Mouse (Mus musculus): Measurements from ENCODE around the gene Gm21974. TPM values are rescaled to one million over a fixed set of nuclear protein-coding genes. Genes with fewer than 3 reads are reported as not detected.
"Not testable (repeated sequence)": the region's sequence is repeated elsewhere in the genome, so short reads cannot be mapped to it uniquely, and the experiment has no call there.

Gene Gm21974
- total and polyA plus RNA-seq, 3 experiments, result not detected

DNA sequence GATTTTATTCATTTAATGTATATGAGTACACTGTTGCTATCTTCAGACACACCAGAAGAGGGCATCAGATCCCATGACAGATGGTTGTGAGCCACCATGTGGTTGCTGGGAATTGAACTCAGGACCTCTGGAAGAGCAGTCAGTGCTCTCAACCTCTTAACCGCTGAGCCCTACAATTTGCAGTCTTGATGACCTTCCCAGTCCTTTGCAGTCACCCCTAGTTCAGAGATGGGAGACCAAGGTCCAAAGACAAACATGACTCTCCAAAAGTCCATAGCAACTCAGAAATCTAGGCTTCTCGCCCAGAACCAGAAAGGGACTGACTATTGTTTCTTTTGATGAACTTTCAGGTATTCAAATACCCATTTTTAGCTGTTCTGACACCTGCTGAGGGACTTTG is 55.2 kb downstream of the Gm21974 start:
- not testable (repeated sequence) for H3K36me3 ChIP-seq (ENCODE audit: control insufficient read depth in 1 of 2, insufficient read depth in 2 of 2, low read length in 2 of 2); H3K27me3 ChIP-seq (ENCODE audit: control insufficient read depth in 1 of 2, insufficient read depth in 2 of 2, low read length in 2 of 2); H3K4me3 ChIP-seq (ENCODE audit: control insufficient read depth in 1 of 2, insufficient read depth in 1 of 2, low read depth in 2 of 2, low read length in 2 of 2); H3K9me3 ChIP-seq (replicated peaks; ENCODE audit: insufficient read depth, low read length); H3K4me1 ChIP-seq (ENCODE audit: control insufficient read depth in 1 of 2, insufficient read depth in 2 of 2, low read length in 2 of 2); H3K79me2 ChIP-seq (ENCODE audit: control insufficient read depth, insufficient read depth, low read length, poor library complexity)
- TF ChIP-seq CTCF (IDR thresholded peaks at IDR 0.05 in 2 of 3, conservative IDR thresholded peaks at IDR 0.05 in 1 of 3; ENCODE audit: control insufficient read depth in 1 of 3, insufficient read depth in 1 of 3, low read depth in 2 of 3, low read length in 3 of 3, poor library complexity in 1 of 3, severe bottlenecking in 1 of 3), result peak in 1 of 3 experiments; percentile 17; a peak in 1 of 6 replicates
- Histone ChIP-seq H3K27ac (ENCODE audit: control insufficient read depth, low read depth, low read length) (peak overlapping the region; percentile 98), H3K9ac (ENCODE audit: control insufficient read depth, low read depth, low read length, poor library complexity, severe bottlenecking) (peak overlapping the region; percentile 99; the same call in 1 of the 2 replicates)
- peak; percentile 27 for DNase-seq (ENCODE audit: low read depth, low spot score)

GRCm38 (mm10) chr7:127837878-127838277 is 57.4 kb downstream of the Gm21974 start:
- not testable (repeated sequence) for H3K9me3 ChIP-seq (replicated peaks; ENCODE audit: insufficient read depth, low read length); H3K4me3 ChIP-seq (ENCODE audit: control insufficient read depth in 1 of 2, insufficient read depth in 1 of 2, low read depth in 2 of 2, low read length in 2 of 2); H3K27ac ChIP-seq (ENCODE audit: control insufficient read depth, low read depth, low read length); H3K36me3 ChIP-seq (ENCODE audit: control insufficient read depth in 1 of 2, insufficient read depth in 2 of 2, low read length in 2 of 2); H3K27me3 ChIP-seq (ENCODE audit: control insufficient read depth in 1 of 2, insufficient read depth in 2 of 2, low read length in 2 of 2); H3K9ac ChIP-seq (ENCODE audit: control insufficient read depth, low read depth, low read length, poor library complexity, severe bottlenecking); H3K79me2 ChIP-seq (ENCODE audit: control insufficient read depth, insufficient read depth, low read length, poor library complexity); H3K4me1 ChIP-seq (ENCODE audit: control insufficient read depth in 1 of 2, insufficient read depth in 2 of 2, low read length in 2 of 2)
- peak in 2 of 3 experiments; percentile 10 to 34; a peak in 3 of 6 replicates for TF ChIP-seq CTCF (IDR thresholded peaks at IDR 0.05 in 2 of 3, conservative IDR thresholded peaks at IDR 0.05 in 1 of 3; ENCODE audit: control insufficient read depth in 1 of 3, insufficient read depth in 1 of 3, low read depth in 2 of 3, low read length in 3 of 3, poor library complexity in 1 of 3, severe bottlenecking in 1 of 3)
- DNase-seq (ENCODE audit: low read depth, low spot score), result peak; percentile 35

- Histone ChIP-seq H3K36me3 (ENCODE audit: control insufficient read depth in 1 of 2, insufficient read depth in 2 of 2, low read length in 2 of 2) (0 out of 4 replicates have a peak, but pooled peaks cover 0 to 4% of the 10 kb centered on the region in 2 experiments), H3K9me3 (replicated peaks; ENCODE audit: insufficient read depth, low read length) (no peaks in the 10 kb centered on the region), H3K79me2 (ENCODE audit: control insufficient read depth, insufficient read depth, low read length, poor library complexity) (peaks cover 7% of the 10 kb centered on the region; the same call in 1 of the 2 replicates), H3K27ac (ENCODE audit: control insufficient read depth, low read depth, low read length) (no peak overlapping the region), H3K9ac (ENCODE audit: control insufficient read depth, low read depth, low read length, poor library complexity, severe bottlenecking) (no peak overlapping the region), H3K27me3 (ENCODE audit: control insufficient read depth in 1 of 2, insufficient read depth in 2 of 2, low read length in 2 of 2) (no peaks in the 10 kb centered on the region; a peak in 3 of 4 replicates), H3K4me3 (ENCODE audit: control insufficient read depth in 1 of 2, insufficient read depth in 1 of 2, low read depth in 2 of 2, low read length in 2 of 2) (no peak overlapping the region), H3K4me1 (ENCODE audit: control insufficient read depth in 1 of 2, insufficient read depth in 2 of 2, low read length in 2 of 2) (0 out of 4 replicates have a peak, but pooled peaks cover 0 to 6% of the 10 kb centered on the region in 2 experiments)
- TF ChIP-seq ZNF384 (IDR thresholded peaks at IDR 0.05; ENCODE audit: low read depth, low read length) (no peak), MAZ (IDR thresholded peaks at IDR 0.05; ENCODE audit: low read depth, low read length) (no peak), BHLHE40 (IDR thresholded peaks at IDR 0.05; ENCODE audit: borderline replicate concordance, low read depth, low read length) (no peak), POLR2AphosphoS5 (IDR thresholded peaks at IDR 0.05; ENCODE audit: borderline replicate concordance, low read depth, low read length) (no peak), SIN3A (IDR thresholded peaks at IDR 0.05; ENCODE audit: low read length) (no peak), RAD21 (IDR thresholded peaks at IDR 0.05; ENCODE audit: low read depth, low read length) (no peak), ZC3H11A (IDR thresholded peaks at IDR 0.05; ENCODE audit: low read depth, low read length) (no peak), ETS1 (IDR thresholded peaks at IDR 0.05; ENCODE audit: low read depth, low read length) (no peak)
- DNase-seq (ENCODE audit: low read depth, low spot score), result no peak
Observed at GRCm38 (mm10) chr7:127837473-127837872, 57.8 kb downstream of the Gm21974 start.

Other genes starting within 250 kb of the Gm21974 start
- 54.9 and 72.4 TPM in 2 replicates for gene Bcl7c, start 186.5 kb downstream of the Gm21974 start, total RNA-seq (2012; rRNA removed)
- gene Bcl7c, start 186.5 kb downstream of the Gm21974 start, polyA plus RNA-seq (2012; ENCODE audit: insufficient read depth in 1 of 2, insufficient read length in 2 of 2, low read depth in 1 of 2, low replicate concordance in 2 of 2, missing spikeins in 1 of 2), result 10 to 100 TPM in 1 of 2 experiments, not detected in 1; 98.4 TPM
- gene Ctf1, start 182.7 kb downstream of the Gm21974 start, total RNA-seq (2012; rRNA removed), result 1.9 and 2.8 TPM in 2 replicates
- gene Ctf1, start 182.7 kb downstream of the Gm21974 start, polyA plus RNA-seq (2012; ENCODE audit: insufficient read depth in 1 of 2, insufficient read length in 2 of 2, low read depth in 1 of 2, low replicate concordance in 2 of 2, missing spikeins in 1 of 2), result 1 to 10 TPM in 1 of 2 experiments, not detected in 1; 7.2 TPM
- gene Ctf2, start 163.3 kb downstream of the Gm21974 start, total RNA-seq (2012; rRNA removed), result 0.36 and 0.39 TPM in 2 replicates
- gene Ctf2, start 163.3 kb downstream of the Gm21974 start, polyA plus RNA-seq (2012; ENCODE audit: insufficient read depth in 1 of 2, insufficient read length in 2 of 2, low read depth in 1 of 2, low replicate concordance in 2 of 2, missing spikeins in 1 of 2), result 1 to 10 TPM in 1 of 2 experiments, not detected in 1; 1.0 TPM
- gene Fbxl19, start 150.9 kb downstream of the Gm21974 start, total RNA-seq (2012; rRNA removed), result 37.7 and 46.7 TPM in 2 replicates
- gene Fbxl19, start 150.9 kb downstream of the Gm21974 start, polyA plus RNA-seq (2012; ENCODE audit: insufficient read depth in 1 of 2, insufficient read length in 2 of 2, low read depth in 1 of 2, low replicate concordance in 2 of 2, missing spikeins in 1 of 2), result 10 to 100 TPM in 1 of 2 experiments, not detected in 1; 58.3 TPM
- gene Orai3, start 125.6 kb downstream of the Gm21974 start, total RNA-seq (2012; rRNA removed), result 31.4 and 37.5 TPM in 2 replicates
- 10 to 100 TPM in 1 of 2 experiments, not detected in 1; 47.2 TPM for gene Orai3, start 125.6 kb downstream of the Gm21974 start, polyA plus RNA-seq (2012; ENCODE audit: insufficient read depth in 1 of 2, insufficient read length in 2 of 2, low read depth in 1 of 2, low replicate concordance in 2 of 2, missing spikeins in 1 of 2)
- gene Setd1a, start 118.8 kb downstream of the Gm21974 start, total RNA-seq (2012; rRNA removed), result 9.2 and 10.3 TPM in 2 replicates
- 10 to 100 TPM in 1 of 2 experiments, not detected in 1; 55.9 TPM for gene Setd1a, start 118.8 kb downstream of the Gm21974 start, polyA plus RNA-seq (2012; ENCODE audit: insufficient read depth in 1 of 2, insufficient read length in 2 of 2, low read depth in 1 of 2, low replicate concordance in 2 of 2, missing spikeins in 1 of 2)
- gene Gm49388, start 109.8 kb downstream of the Gm21974 start, total RNA-seq (2012; rRNA removed), result 0.73 and 0.88 TPM in 2 replicates
- 1 to 10 TPM in 1 of 2 experiments, not detected in 1; 1.3 TPM for gene Gm49388, start 109.8 kb downstream of the Gm21974 start, polyA plus RNA-seq (2012; ENCODE audit: insufficient read depth in 1 of 2, insufficient read length in 2 of 2, low read depth in 1 of 2, low replicate concordance in 2 of 2, missing spikeins in 1 of 2)
- 0.59 and 1.4 TPM in 2 replicates for gene Hsd3b7, start 94.8 kb downstream of the Gm21974 start, total RNA-seq (2012; rRNA removed)
- gene Hsd3b7, start 94.8 kb downstream of the Gm21974 start, polyA plus RNA-seq (2012; ENCODE audit: insufficient read depth in 1 of 2, insufficient read length in 2 of 2, low read depth in 1 of 2, low replicate concordance in 2 of 2, missing spikeins in 1 of 2), result under 1 TPM in 1 of 2 experiments, not detected in 1; 0.75 TPM
- 44.4 and 47.8 TPM in 2 replicates for gene Stx4a, start 71.2 kb downstream of the Gm21974 start, total RNA-seq (2012; rRNA removed)
- gene Stx4a, start 71.2 kb downstream of the Gm21974 start, polyA plus RNA-seq (2012; ENCODE audit: insufficient read depth in 1 of 2, insufficient read length in 2 of 2, low read depth in 1 of 2, low replicate concordance in 2 of 2, missing spikeins in 1 of 2), result 100 to 1,000 TPM in 1 of 2 experiments, not detected in 1; 121 TPM
- gene Stx1b, start 70.9 kb downstream of the Gm21974 start, total RNA-seq (2012; rRNA removed), result 0.03 and 0.15 TPM in 2 replicates
- under 1 TPM in 1 of 2 experiments, not detected in 1; 0.56 TPM for gene Stx1b, start 70.9 kb downstream of the Gm21974 start, polyA plus RNA-seq (2012; ENCODE audit: insufficient read depth in 1 of 2, insufficient read length in 2 of 2, low read depth in 1 of 2, low replicate concordance in 2 of 2, missing spikeins in 1 of 2)
- 30.1 and 35.8 TPM in 2 replicates for gene Zfp646, start 19.2 kb downstream of the Gm21974 start, total RNA-seq (2012; rRNA removed)
- 10 to 100 TPM in 1 of 2 experiments, not detected in 1; 38.2 TPM for gene Zfp646, start 19.2 kb downstream of the Gm21974 start, polyA plus RNA-seq (2012; ENCODE audit: insufficient read depth in 1 of 2, insufficient read length in 2 of 2, low read depth in 1 of 2, low replicate concordance in 2 of 2, missing spikeins in 1 of 2)
- gene Zfp668, start 18.6 kb downstream of the Gm21974 start, total RNA-seq (2012; rRNA removed), result 7.7 and 9.1 TPM in 2 replicates
- 10 to 100 TPM in 1 of 2 experiments, not detected in 1; 15.6 TPM for gene Zfp668, start 18.6 kb downstream of the Gm21974 start, polyA plus RNA-seq (2012; ENCODE audit: insufficient read depth in 1 of 2, insufficient read length in 2 of 2, low read depth in 1 of 2, low replicate concordance in 2 of 2, missing spikeins in 1 of 2)
- 0.10 and 0.15 TPM in 2 replicates for gene Prss53, start 4.5 kb downstream of the Gm21974 start, total RNA-seq (2012; rRNA removed)
- under 1 TPM in 1 of 2 experiments, not detected in 1; 0.77 TPM for gene Prss53, start 4.5 kb downstream of the Gm21974 start, polyA plus RNA-seq (2012; ENCODE audit: insufficient read depth in 1 of 2, insufficient read length in 2 of 2, low read depth in 1 of 2, low replicate concordance in 2 of 2, missing spikeins in 1 of 2)
- 28.7 and 36.2 TPM in 2 replicates for gene Vkorc1, start 163 bp upstream of the Gm21974 start, total RNA-seq (2012; rRNA removed)
- 10 to 100 TPM in 1 of 2 experiments, not detected in 1; 66.4 TPM for gene Vkorc1, start 163 bp upstream of the Gm21974 start, polyA plus RNA-seq (2012; ENCODE audit: insufficient read depth in 1 of 2, insufficient read length in 2 of 2, low read depth in 1 of 2, low replicate concordance in 2 of 2, missing spikeins in 1 of 2)
- 32.6 and 35.0 TPM in 2 replicates for gene Bckdk, start 8.6 kb upstream of the Gm21974 start, total RNA-seq (2012; rRNA removed)
- 100 to 1,000 TPM in 1 of 2 experiments, not detected in 1; 126 TPM for gene Bckdk, start 8.6 kb upstream of the Gm21974 start, polyA plus RNA-seq (2012; ENCODE audit: insufficient read depth in 1 of 2, insufficient read length in 2 of 2, low read depth in 1 of 2, low replicate concordance in 2 of 2, missing spikeins in 1 of 2)
- 40.3 and 45.8 TPM in 2 replicates for gene Kat8, start 17.1 kb upstream of the Gm21974 start, total RNA-seq (2012; rRNA removed)
- gene Kat8, start 17.1 kb upstream of the Gm21974 start, polyA plus RNA-seq (2012; ENCODE audit: insufficient read depth in 1 of 2, insufficient read length in 2 of 2, low read depth in 1 of 2, low replicate concordance in 2 of 2, missing spikeins in 1 of 2), result 10 to 100 TPM in 1 of 2 experiments, not detected in 1; 39.5 TPM
- gene Prss8, start 34.6 kb upstream of the Gm21974 start, total RNA-seq (2012; rRNA removed), result 0.12 TPM in 1 of 2 replicates, not detected in the other
- under 1 TPM in 1 of 2 experiments, not detected in 1; 0.21 TPM for gene Prss8, start 34.6 kb upstream of the Gm21974 start, polyA plus RNA-seq (2012; ENCODE audit: insufficient read depth in 1 of 2, insufficient read length in 2 of 2, low read depth in 1 of 2, low replicate concordance in 2 of 2, missing spikeins in 1 of 2)
- 1.7 and 1.9 TPM in 2 replicates for gene Prss36, start 51.3 kb upstream of the Gm21974 start, total RNA-seq (2012; rRNA removed)
- gene Prss36, start 51.3 kb upstream of the Gm21974 start, polyA plus RNA-seq (2012; ENCODE audit: insufficient read depth in 1 of 2, insufficient read length in 2 of 2, low read depth in 1 of 2, low replicate concordance in 2 of 2, missing spikeins in 1 of 2), result 1 to 10 TPM in 1 of 2 experiments, not detected in 1; 5.1 TPM
- gene Fus, start 72.0 kb upstream of the Gm21974 start, total RNA-seq (2012; rRNA removed), result 49.7 and 60.5 TPM in 2 replicates
- 100 to 1,000 TPM; 346 to 848 TPM for gene Fus, start 72.0 kb upstream of the Gm21974 start, polyA plus RNA-seq (2012; ENCODE audit: insufficient read depth in 1 of 2, insufficient read length in 2 of 2, low read depth in 1 of 2, low replicate concordance in 2 of 2, missing spikeins in 1 of 2)
- gene Pycard, start 98.4 kb upstream of the Gm21974 start, total RNA-seq (2012; rRNA removed), result 0.10 and 0.12 TPM in 2 replicates
- gene Pycard, start 98.4 kb upstream of the Gm21974 start, polyA plus RNA-seq (2012; ENCODE audit: insufficient read depth in 1 of 2, insufficient read length in 2 of 2, low read depth in 1 of 2, low replicate concordance in 2 of 2, missing spikeins in 1 of 2), result under 1 TPM in 1 of 2 experiments, not detected in 1; 0.24 TPM
- 0.13 and 0.19 TPM in 2 replicates for gene Trim72, start 108.5 kb upstream of the Gm21974 start, total RNA-seq (2012; rRNA removed)
- under 1 TPM in 1 of 2 experiments, not detected in 1; 0.14 TPM for gene Trim72, start 108.5 kb upstream of the Gm21974 start, polyA plus RNA-seq (2012; ENCODE audit: insufficient read depth in 1 of 2, insufficient read length in 2 of 2, low read depth in 1 of 2, low replicate concordance in 2 of 2, missing spikeins in 1 of 2)
- gene Itgam, start 167.2 kb upstream of the Gm21974 start, total RNA-seq (2012; rRNA removed), result not detected in 2 replicates
- not detected for gene Itgam, start 167.2 kb upstream of the Gm21974 start, polyA plus RNA-seq (2012; ENCODE audit: insufficient read depth in 1 of 2, insufficient read length in 2 of 2, low read depth in 1 of 2, low replicate concordance in 2 of 2, missing spikeins in 1 of 2)
- not detected in 2 replicates for gene Gm49368, start 167.2 kb upstream of the Gm21974 start, total RNA-seq (2012; rRNA removed)
- gene Gm49368, start 167.2 kb upstream of the Gm21974 start, polyA plus RNA-seq (2012; ENCODE audit: insufficient read depth in 1 of 2, insufficient read length in 2 of 2, low read depth in 1 of 2, low replicate concordance in 2 of 2, missing spikeins in 1 of 2), result not detected
- 0.08 TPM in 1 of 2 replicates, not detected in the other for gene Itgax, start 234.1 kb upstream of the Gm21974 start, total RNA-seq (2012; rRNA removed)
- gene Itgax, start 234.1 kb upstream of the Gm21974 start, polyA plus RNA-seq (2012; ENCODE audit: insufficient read depth in 1 of 2, insufficient read length in 2 of 2, low read depth in 1 of 2, low replicate concordance in 2 of 2, missing spikeins in 1 of 2), result under 1 TPM in 1 of 2 experiments, not detected in 1; 0.01 TPM

Measured in MEL (cell line).